Mouse (Mus musculus) liver, embryonic 14.5 days (tissue): ENCODE data around the gene Klhl6. TPM values are rescaled to one million over a fixed set of nuclear protein-coding genes. Genes with fewer than 3 reads are reported as not detected.
"Not testable (repeated sequence)": the region's sequence is repeated elsewhere in the genome, so short reads cannot be mapped to it uniquely, and the experiment has no call there.

Experiments
- ATAC-seq: fragments of 200-750 bp; cut with Nextera tagmentation; 2 replicates; pipeline ENCODE4 v1.8.0; 2017; ENCODE audit warnings: moderate number of reproducible peaks, mild to moderate bottlenecking, moderate library complexity; ENCODE audit not compliant: insufficient read depth
- DNase-seq, 3 experiments: peaks; one replicate each; pipeline ENCODE4 v3.0.0-alpha.2; 2012 to 2013; ENCODE audit warnings: low read depth in 3 of 3, low spot score in 3 of 3
- H3K27ac ChIP-seq: fragments of 300-500 bp; sonication (generic); 2 replicates; pipeline ENCODE4 v1.5.1; 2014; ENCODE audit warnings: moderate library complexity, mild to moderate bottlenecking, control low read depth, inconsistent platforms
- H3K27me3 ChIP-seq: fragments of 300-500 bp; sonication (generic); 2 replicates; pipeline ENCODE4 v1.6.1; 2014; ENCODE audit warnings: mild to moderate bottlenecking, low read length, moderate library complexity; ENCODE audit not compliant: control insufficient read depth, insufficient read depth
- H3K36me3 ChIP-seq: fragments of 300-500 bp; sonication (generic); replicated peaks from 2 replicates; pipeline ENCODE4 v1.6.1; 2014; ENCODE audit warnings: low read depth; ENCODE audit not compliant: control insufficient read depth, insufficient read depth
- H3K4me1 ChIP-seq, 2 experiments: fragments of 200-500 bp in 1 of 2; fragments of 300-500 bp in 1 of 2; sonication (generic) in 1 of 2; replicated peaks; 2 replicates each; pipeline ENCODE4 v1.6.1; 2012 to 2014; ENCODE audit warnings: antibody characterized with exemption in 1 of 2, inconsistent platforms in 1 of 2, low read length in 1 of 2; ENCODE audit not compliant: control insufficient read depth in 2 of 2, insufficient read depth in 2 of 2
- H3K4me2 ChIP-seq: fragments of 300-500 bp; sonication (generic); 2 replicates; pipeline ENCODE4 v1.6.1; 2014; ENCODE audit warnings: low read depth, mild to moderate bottlenecking, control low read depth, moderate library complexity
- H3K4me3 ChIP-seq, 2 experiments: fragments of 200-500 bp in 1 of 2; fragments of 300-500 bp in 1 of 2; sonication (generic) in 1 of 2; 2 replicates each; pipeline ENCODE4 v1.5.1; 2012 to 2014; ENCODE audit warnings: low read depth in 2 of 2, low read length in 2 of 2, mild to moderate bottlenecking in 2 of 2, control low read depth in 1 of 2, inconsistent platforms in 1 of 2, moderate library complexity in 1 of 2; ENCODE audit not compliant: insufficient read depth in 1 of 2
- H3K9ac ChIP-seq: fragments of 300-500 bp; sonication (generic); replicated peaks from 2 replicates; pipeline ENCODE4 v1.6.1; 2014; ENCODE audit warnings: mild to moderate bottlenecking, control low read depth, moderate library complexity
- H3K9me3 ChIP-seq: fragments of 300-500 bp; sonication (generic); 2 replicates; pipeline ENCODE4 v1.6.1; 2016; ENCODE audit warnings: low read length, mixed read lengths; ENCODE audit not compliant: control insufficient read depth
- CTCF ChIP-seq: IDR thresholded peaks from 2 replicates; pipeline ENCODE4 v1.5.1; 2016; ENCODE audit warnings: antibody characterized with exemption, low read depth, control low read depth
- EP300 ChIP-seq: IDR thresholded peaks from 2 replicates; pipeline ENCODE4 v1.6.1; 2016; ENCODE audit warnings: antibody characterized with exemption, low read depth
- whole genome bisulfite sequencing: fragments of 180-500 bp; shearing (Covaris S2); extraction: QIAGEN DNeasy Blood & Tissue Kit; methylation state at CpG from one replicate; pipeline ENCODE4 v1.1.7; 2014; ENCODE audit not compliant: insufficient replicate concordance; 5-methylcytosine and 5-hydroxymethylcytosine counted together
- polyA plus RNA-seq, 2 experiments: library from polyadenylated mRNA; depleted of rRNA in 1 of 2; stranded (reverse) in 1 of 2; unstranded in 1 of 2; fragments of >200 nt; fragmentation: Nextera tagmentation in 1 of 2; extraction: Ambion mirVana in 1 of 2; gene quantifications; 2 replicates each; pipeline versions ENCODE4 v1.2.1 to v1.2.3; 2012 to 2014

The Klhl6 gene
- polyA plus RNA-seq, 2 experiments = 5.0 to 8.2 TPM

DNA sequence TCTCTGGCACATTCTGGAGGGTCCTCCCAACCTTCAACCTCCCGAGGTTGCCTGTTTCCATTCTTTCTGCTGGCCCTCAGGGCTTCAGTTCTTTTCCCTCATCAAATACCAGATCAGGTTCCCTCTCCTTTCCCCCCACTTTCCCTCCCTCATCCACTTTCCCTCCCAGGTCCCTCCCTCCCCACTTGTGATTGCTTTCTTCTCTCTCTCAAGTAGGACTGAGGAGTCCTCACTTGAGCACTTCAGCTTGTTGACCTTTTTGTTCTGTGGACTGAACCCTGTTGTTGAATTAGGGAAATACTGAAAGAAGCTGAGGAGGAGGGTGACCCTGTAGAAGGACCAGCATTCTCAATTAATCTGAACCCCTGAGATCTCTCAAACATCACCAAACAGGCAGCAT lies 23.2 kb upstream of the Klhl6 start:
- no peaks in the 10 kb centered on the region for H3K9me3 ChIP-seq
- H3K4me2 ChIP-seq = no peak overlapping the region
- H3K4me3 ChIP-seq = no peak overlapping the region
- no peaks in the 10 kb centered on the region for H3K4me1 ChIP-seq
- no peak overlapping the region for H3K9ac ChIP-seq
- H3K36me3 ChIP-seq = no peaks in the 10 kb centered on the region
- H3K27me3 ChIP-seq = no peaks in the 10 kb centered on the region
- WGBS = 38% methylated on average over 1 of the region's 1 CpGs
- no peak for DNase-seq
- no peak overlapping the region for H3K27ac ChIP-seq
- ATAC-seq = no peak
- TF ChIP-seq EP300 (no peak), CTCF (no peak)

DNA sequence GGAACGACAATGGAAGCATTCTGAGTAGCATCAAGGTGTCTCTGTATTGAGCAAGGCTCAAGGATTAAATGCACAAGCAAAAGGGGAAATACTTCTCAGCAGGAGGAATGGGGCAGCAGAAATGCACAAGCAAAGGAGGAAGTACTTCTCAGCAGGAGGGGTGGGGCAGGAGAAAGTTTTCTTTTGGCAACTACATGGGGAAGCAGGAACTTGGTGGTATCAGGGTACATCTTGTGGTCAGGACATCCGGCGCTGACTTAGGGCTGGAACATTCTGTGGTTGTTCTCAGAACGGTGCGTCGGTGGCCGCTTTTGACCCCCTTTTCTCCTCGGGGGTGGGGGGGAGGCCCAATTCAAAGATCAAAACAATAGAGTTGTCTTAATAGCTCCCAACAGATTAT lies 17.4 kb upstream of the Klhl6 start:
- not testable (repeated sequence) for H3K9me3 ChIP-seq, H3K4me1 ChIP-seq, H3K9ac ChIP-seq, H3K4me2 ChIP-seq, H3K4me3 ChIP-seq, H3K27me3 ChIP-seq, ATAC-seq, H3K27ac ChIP-seq, DNase-seq, H3K36me3 ChIP-seq
- WGBS = 69% methylated on average over 8 of the region's 8 CpGs

DNA sequence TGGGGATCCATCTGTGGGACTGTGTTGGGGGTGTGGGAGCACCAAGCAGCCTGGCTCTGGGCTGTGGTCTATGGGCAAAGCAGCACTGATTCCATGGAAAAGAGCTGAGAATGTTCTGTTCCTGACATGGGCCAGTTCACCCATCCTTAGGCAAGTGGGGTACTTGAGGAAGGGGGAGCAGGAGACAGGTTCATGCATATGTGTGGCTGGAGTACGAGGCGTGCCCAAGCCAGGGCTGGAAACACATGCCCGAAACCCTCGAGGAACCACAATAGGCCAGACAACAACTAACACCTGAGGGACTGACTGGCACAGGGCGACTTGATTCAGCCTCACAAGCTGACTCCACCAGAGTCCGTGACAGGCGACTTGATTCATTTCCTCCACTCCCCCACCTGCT lies 14.8 kb upstream of the Klhl6 start:
- H3K27ac ChIP-seq = no peak overlapping the region
- H3K9ac ChIP-seq = no peak overlapping the region
- 73% methylated on average over 7 of the region's 7 CpGs for WGBS
- ATAC-seq = no peak
- H3K9me3 ChIP-seq = no peaks in the 10 kb centered on the region
- H3K36me3 ChIP-seq = no peaks in the 10 kb centered on the region
- no peak overlapping the region for H3K4me2 ChIP-seq
- no peak for DNase-seq
- H3K4me1 ChIP-seq = no peaks in the 10 kb centered on the region
- no peaks in the 10 kb centered on the region for H3K27me3 ChIP-seq
- no peak overlapping the region for H3K4me3 ChIP-seq
- TF ChIP-seq CTCF (no peak), EP300 (no peak)

DNA sequence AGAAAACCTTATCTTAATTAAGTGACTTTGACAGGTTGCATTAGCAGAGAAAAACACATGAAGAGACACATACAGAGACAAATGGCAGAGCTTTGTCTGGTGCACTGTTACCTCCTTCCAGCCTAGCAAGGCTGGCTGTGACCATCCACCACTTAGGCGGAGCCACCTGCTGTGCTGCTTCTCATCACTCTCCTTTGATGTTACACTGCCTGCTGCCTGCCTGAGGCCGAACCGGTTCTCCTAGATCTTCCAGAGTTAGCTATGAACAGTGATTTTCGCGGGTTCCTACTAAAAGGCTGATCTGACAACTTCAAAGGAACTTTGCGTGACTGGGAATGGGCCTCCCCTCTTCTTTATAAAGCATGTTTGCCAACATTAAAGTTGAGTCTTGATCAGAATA lies 14.1 kb upstream of the Klhl6 start:
- DNase-seq, ATAC-seq, H3K36me3 ChIP-seq, H3K4me3 ChIP-seq, H3K9ac ChIP-seq, H3K27ac ChIP-seq, H3K27me3 ChIP-seq, H3K4me2 ChIP-seq, H3K9me3 ChIP-seq, H3K4me1 ChIP-seq: not testable (repeated sequence)
- WGBS = 50% methylated on average over 6 of the region's 6 CpGs

DNA sequence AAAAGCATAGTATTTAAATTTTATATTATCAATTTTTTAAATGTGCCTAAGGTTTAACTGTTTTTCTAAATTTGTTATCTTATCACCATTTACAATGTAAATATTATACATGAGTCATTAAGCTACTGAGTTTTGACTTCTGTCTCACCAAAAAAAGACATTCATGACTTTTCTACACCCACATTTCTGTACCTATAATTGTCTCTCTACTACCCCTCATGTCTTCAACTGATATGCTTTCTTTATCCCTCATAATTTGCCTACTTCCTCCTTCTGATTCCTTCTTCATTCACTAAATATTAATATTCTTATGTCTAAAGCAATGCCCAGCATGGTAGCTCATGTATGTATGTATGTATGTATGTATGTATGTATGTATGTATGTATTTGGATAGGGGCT lies 13.0 kb upstream of the Klhl6 start:
- Histone ChIP-seq H3K9ac (no peak overlapping the region), H3K4me1 (no peaks in the 10 kb centered on the region), H3K9me3 (no peaks in the 10 kb centered on the region), H3K36me3 (no peaks in the 10 kb centered on the region), H3K4me2 (no peak overlapping the region), H3K4me3 (no peak overlapping the region), H3K27ac (no peak overlapping the region), H3K27me3 (no peaks in the 10 kb centered on the region)
- no peak for TF ChIP-seq EP300
- TF ChIP-seq CTCF = no peak
- ATAC-seq (no peak), DNase-seq (no peak)

DNA sequence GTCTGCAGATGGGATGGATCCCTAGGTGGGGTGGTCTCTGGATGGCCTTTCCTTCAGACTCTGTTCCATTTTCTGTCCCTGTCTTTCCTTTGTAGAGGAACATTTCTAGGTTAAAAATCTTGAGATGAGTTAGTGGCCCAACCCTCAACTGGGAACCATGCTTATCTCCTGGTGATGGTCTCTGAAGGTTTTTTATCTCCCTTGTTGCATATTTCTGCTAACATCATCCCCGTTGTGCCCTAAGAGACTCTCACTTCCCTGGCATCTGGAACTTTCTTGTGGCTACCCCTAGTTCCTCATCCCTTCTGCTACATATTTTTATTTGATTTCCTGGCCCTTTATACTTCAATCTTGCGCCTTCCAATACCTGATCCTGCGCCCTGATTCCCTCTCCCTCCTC lies 10.4 kb upstream of the Klhl6 start:
- Histone ChIP-seq H3K4me3 (no peak overlapping the region), H3K4me1 (no peaks in the 10 kb centered on the region), H3K27me3 (no peaks in the 10 kb centered on the region), H3K9me3 (no peaks in the 10 kb centered on the region), H3K4me2 (no peak overlapping the region), H3K27ac (no peak overlapping the region), H3K9ac (no peak overlapping the region), H3K36me3 (no peaks in the 10 kb centered on the region)
- DNase-seq (no peak), ATAC-seq (no peak)
- 44% methylated on average over 3 of the region's 3 CpGs for WGBS
- TF ChIP-seq CTCF (no peak), EP300 (no peak)
